Mouse (Mus musculus): ENCODE data around the gene Dnm3. TPM values are rescaled to one million over a fixed set of nuclear protein-coding genes. Genes with fewer than 3 reads are reported as not detected.

Dnm3 gene
- total RNA-seq, 2 experiments from 2014 or later: 107 to 110 TPM

DNA sequence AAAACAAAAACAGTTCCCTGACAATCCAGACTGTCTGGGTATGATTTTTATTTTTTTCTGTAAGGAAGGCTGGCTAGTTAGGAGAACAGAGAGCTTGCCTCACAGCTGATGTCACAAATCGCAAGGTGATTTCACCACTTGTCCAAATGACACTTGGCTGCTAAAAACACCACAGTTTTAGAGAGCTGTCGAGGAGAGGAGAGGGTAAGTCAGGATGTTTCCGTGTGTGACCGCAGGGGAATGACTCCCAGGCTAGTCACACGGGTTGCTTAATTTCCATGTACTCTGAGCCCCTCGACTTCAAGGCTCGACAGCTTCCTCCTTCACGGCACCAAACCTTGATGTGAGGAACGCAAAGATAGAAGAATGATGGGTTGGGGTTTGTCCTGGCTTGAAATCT lies 471.7 kb downstream of the Dnm3 start:
- no peak for DNase-seq
- intact Hi-C loops (cut with DNase I): no loop called here

DNA sequence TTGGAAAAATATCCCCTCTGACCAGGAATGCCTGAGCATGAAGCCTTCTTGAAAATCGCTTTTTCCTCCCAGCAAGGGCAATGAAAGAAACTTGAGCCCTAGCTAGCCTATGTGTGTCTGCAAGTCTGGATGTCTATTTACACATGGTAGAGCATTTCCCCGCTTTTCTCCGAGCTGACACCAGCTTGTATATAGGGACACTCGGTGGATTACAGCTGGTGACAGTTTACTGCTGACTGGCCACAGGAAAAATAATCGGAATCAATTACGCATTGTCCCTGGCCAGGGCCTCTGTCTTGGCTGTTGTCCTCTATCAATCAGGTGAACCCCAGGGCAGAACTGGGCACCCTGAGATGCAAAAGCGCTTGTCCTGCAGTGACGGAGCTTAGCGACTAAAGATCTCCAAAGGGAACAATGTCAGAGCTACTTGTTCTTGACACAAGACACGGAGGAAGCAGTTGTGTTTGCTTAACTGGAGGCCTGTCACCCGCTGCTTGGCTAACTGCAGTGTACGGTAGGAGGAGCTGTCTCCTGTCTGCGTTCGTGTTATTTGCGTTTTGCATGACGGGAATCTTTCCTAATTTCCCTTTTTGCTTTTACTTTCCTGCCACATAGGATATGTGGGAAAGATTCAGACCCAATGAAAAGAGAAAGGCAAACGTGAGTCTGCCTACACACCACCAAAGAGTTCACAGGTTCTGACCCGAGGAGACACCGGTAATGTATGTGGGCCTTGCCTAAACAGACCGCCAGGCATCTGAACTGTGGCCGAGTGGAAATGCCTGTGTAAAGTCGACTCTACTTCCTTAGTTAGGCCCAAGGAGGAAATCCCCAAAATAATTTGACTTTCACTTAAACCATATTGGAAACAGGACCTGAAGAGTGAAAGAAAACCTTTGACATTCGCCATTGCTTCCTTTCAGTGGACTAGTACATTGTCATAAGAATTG lies 472.7 kb downstream of the Dnm3 start:
- intact Hi-C loops (cut with DNase I): no loop called here
- no peak for DNase-seq

DNA sequence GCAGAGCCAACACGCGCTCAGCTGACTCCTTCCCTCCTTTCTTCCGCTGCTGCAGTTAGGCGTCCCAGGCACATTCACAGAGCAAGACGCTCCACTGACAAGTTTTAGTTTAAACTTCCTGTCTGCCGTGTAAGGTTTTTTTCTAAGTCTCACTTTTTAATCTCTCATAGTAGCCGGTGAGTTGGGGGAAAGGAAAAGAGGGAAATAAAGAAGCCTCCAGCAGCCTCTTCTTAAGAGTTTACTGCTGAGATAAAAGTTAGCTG lies 473.4 kb downstream of the Dnm3 start:
- DNase-seq: no peak
- intact Hi-C loops (cut with DNase I): no loop called here

DNA sequence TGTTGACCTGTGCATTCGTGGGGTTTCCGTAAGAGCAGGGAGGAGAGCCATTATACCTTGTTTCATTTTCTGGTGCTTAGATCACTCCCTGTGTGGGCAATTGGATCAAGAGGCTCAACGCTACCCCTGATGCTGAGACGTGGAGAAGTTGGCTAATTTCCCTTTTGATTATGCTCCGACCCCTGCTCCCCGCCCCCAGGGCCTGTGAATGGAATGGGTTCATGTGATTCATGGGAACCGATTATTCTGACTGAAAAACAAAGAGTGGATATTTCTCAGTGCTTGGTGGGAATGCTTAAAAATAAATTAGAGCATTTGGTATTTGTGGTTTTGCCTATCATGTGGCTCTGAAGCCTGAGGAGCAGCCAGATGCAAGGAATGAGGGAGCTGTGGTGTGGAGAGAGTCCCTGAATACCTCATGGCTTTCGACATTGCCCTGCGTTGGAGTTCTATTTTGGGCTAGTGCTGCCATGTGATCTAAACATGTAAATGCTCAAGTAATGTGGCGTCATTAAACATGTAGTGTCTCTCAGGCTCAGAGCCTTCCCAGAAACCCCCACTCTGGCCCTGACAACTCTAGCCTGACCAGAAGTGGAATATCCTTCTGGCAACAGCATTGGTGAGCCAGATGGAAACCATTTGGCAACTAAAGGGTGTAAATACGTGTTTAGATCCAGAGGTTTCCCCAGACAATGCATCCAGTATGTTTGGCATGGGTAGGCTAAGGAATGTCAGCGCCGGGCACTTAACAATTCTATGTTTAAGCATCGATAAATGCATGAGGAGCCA lies 473.9 kb downstream of the Dnm3 start:
- intact Hi-C loops (cut with DNase I): no loop called here
- no peak for DNase-seq

DNA sequence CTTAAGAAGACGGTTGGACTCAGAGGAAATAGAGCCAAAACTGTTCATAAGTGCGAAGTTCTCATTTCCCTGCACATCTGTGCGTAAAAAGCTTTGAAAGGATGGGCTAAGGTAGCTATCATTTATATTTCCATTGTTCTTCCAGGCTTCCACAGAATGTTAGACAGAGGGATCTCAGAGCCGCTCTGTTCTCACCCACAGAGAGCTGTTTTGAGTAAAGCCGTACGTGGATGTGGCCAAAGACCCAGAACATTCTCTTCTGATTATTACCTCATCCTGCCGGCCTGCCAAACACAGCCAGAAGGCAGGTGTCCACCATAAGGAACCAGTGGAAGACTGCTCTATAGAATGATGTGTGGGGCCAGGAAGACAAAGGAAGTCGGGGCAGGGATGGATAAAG lies 476.5 kb downstream of the Dnm3 start:
- intact Hi-C loops (cut with DNase I): loop anchor here (2.0 kb wide), 1 partner anchor 313 kb away; no protein-coding TSS in a partner anchor
- no peak for DNase-seq

DNA sequence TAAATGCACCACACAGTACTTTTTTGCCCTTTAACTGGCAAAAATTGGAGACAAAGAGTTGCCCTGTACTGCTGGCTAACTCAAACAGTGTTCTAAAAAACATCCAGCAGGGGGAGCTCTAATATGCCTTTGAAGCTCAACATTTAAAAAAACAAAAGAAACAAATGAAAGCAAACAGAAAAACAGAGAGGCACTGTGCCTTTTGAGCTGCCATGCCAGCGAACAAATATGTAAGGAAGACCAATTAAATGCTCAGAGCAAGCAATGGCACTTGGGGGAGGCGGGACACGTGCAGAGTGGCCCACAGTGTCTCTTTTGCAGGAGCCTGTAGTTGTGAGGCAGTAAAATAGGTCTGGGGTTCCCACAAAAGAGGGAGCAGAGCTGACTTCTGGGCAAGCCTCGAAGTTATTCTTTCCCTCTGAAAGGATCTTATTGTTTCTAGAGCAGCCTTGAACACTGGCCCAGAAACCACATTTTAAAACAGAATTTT lies 477.9 kb downstream of the Dnm3 start:
- intact Hi-C loops (cut with DNase I): loop anchor here (2.0 kb wide), 1 partner anchor 315 kb away; no protein-coding TSS in a partner anchor

DNA sequence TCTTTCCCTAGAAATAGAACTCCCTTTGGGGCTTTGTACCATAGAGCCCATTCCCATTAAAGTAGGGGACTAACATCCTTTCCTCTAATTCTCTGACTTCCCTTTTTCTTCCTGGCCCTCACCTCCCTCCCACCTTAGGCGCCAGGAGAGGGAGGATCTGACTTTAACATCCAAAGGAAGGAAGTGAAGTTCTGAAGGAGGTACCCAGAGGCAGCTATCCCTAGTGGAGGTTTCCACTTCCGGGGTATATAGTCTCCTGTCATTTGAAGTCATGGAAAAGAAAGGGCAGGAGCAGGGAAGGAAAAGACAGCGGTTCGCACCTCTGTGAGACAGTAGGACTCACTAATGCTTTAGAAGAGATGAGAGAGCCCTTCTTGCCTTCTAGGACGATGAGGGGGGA lies 478.5 kb downstream of the Dnm3 start:
- no peak for DNase-seq
- intact Hi-C loops (cut with DNase I): no loop called here

More for the DNA sequence above, 477.9 kb downstream of the Dnm3 start:
- peak; percentile 66 for DNase-seq

DNA sequence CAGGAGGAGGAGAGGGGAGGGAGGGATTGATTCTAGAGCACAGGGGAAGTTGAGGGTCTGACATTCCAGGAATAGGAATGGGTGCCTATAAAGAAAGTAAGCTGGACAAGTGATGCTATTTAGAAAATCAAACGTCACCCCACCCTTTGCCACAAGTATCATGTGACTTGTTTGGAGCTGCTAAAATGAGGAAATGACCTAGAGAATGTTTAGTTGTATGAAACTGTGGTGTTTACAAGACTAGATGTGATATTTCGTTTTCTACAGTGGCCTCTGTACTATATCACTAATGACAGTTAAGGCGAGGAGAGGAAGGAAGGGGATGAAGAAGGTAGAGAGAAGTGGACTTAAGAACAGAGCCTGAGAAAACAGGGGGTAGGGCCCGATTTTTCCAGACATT lies 479.1 kb downstream of the Dnm3 start:
- intact Hi-C loops (cut with DNase I): no loop called here
- no peak for DNase-seq

DNA sequence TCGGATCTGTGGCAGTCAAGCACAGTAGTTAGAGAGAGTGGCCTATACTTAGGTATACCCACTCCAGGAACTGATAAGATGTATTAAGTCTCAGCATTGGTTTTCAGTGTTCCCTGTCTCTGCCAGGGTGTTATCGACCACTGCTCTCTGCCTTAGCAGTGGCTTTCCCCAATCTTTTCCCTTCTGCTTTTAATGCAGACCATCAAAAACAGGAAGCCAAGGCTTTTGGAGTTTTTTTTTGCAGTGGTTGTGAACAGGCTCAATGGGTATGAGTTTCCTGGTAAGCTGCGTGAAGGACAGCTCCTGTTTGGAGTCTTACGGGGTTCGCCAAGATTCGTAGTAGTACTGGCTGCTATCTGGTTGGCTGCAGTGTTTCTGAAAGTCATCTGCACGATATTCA lies 485.4 kb downstream of the Dnm3 start:
- no peak for DNase-seq
- intact Hi-C loops (cut with DNase I): no loop called here

DNA sequence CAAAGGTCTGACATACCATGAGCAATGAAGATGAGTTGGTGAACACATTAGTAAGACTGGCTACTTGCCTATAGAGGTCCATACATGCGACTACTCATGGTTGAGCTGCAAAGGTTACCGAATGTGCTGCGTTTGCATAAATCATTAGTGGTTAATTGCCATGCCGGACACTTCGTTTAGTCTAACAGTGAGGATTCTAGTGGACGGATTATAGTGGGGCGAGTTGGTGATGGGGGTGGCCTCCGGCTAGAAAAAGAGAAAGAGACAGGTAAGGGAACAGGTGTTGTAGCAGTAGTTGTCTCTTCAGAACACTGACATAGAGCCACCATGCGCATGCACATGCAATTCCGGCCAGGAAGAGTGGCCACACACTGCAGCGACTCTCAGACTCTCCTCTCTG lies 486.0 kb downstream of the Dnm3 start:
- no peak for DNase-seq
- intact Hi-C loops (cut with DNase I): no loop called here

DNA sequence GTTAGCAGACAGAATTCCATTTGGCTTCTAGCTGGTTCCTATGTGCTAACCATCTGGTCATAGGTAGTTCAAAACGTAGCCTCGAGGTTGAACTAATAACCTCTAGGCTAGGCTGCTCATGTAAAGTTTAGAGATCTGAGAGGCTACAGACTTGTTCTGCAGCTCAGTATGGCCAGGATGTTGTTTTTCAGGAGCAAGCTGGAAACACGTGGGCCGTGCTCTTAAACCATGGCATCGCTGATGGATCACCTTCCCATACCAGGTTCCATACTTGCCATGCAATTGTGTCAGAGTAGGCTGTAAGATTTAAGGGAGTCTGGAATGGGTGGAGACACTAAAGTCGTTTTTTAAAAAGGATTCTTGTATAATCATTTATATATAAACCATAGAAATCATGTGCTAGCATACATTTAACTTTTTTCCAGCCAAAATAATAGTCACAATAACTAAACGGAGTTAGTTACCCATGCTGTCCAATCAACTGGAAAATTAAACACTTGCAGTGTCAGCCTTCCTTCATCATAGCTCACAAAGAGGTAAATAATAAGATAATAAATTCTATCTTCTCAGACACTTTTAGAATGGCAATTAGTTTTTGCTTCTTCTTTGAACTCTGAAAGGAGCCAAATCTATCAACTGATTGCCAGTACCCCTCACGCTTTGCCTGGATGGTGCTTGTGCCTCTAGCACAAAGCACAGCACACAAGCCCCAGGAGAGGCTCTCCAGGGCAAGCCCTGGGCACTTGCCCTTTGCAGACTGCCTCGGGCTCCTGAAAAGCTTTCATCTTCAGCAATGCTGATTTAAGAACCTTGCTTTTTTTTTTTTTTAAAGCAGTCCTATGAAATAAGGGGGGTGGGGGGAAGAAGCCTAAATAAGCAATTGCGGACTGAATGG lies 486.9 kb downstream of the Dnm3 start:
- no peak for DNase-seq
- intact Hi-C loops (cut with DNase I): no loop called here

DNA sequence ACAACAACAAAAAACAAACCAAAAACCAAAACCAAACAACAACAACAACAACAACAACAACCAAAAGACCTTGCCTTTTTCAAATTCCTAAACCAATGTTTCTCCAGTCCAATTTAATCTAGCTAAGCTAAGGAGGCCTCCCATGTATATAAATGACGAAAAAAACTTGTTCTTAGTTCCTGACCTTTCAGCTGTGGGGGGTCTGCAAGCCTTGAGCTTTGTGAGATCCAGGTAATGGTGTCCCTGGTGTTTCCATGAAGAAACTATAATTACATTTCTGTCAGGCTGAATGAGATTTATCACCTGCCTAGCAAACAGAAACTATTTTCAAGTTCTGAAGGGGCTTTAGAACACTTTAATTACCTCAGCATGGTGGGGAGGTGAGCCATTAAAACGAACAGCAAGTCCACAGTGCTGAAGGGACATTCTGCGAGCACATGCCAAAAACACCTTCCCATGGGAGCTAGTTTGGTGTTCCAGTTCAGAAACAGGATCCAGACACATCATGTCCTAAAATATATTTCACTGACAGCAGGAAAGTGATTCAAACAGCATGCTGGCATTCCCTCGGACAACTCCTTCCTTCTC lies 493.8 kb downstream of the Dnm3 start:
- intact Hi-C loops (cut with DNase I): no loop called here
- DNase-seq: no peak

DNA sequence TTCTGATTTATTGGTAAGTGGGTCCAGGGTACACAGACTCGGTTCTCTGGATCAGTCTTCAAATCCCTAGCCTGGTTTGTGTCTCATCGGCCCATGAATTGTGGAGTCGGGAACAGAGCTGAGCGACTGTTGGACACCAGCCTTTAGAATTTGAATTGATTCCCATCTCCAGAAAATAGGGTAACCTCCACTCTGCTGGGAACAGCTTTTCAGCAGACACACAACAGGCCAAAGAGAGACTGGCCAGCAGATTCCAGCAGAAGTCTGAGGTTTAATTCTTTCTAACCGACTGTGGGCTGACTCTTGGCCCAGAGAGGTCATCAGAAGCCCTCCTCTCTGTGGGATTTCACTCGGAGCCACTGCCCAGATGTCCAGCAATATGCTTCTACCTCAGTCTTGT lies 494.4 kb downstream of the Dnm3 start:
- intact Hi-C loops (cut with DNase I): no loop called here
- no peak for DNase-seq

DNA sequence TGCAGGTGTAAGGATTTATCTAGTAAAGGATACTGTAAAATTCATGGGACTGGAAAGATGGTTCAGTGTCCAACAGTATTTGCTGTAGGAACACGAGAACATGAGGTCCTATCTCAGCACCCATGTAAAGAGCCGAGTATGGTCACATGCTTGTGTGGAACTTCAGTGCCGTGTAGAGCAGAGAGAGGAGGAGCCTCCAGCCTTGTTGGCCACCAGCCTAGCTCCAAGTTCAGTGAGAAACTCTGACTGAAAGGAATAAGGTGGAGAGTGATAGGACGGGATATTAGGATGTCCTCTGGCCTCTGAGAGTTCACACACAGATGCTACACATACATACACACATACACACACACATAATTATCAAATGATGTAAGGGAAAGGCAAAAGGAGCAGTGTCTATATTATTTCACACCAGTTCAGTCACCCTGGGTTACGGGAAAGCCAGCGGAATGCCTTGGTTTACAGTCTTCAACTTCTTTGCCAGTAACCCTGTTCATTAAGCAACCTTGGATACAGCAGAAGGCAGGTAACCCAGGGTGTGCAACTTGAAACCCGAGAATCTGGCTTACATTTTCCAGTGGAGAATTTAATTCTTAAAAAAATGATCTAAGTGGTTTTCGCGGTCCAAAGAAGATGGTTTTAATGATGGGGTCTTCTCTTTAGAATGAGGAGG lies 497.1 kb downstream of the Dnm3 start:
- no peak for DNase-seq
- intact Hi-C loops (cut with DNase I): no loop called here

DNA sequence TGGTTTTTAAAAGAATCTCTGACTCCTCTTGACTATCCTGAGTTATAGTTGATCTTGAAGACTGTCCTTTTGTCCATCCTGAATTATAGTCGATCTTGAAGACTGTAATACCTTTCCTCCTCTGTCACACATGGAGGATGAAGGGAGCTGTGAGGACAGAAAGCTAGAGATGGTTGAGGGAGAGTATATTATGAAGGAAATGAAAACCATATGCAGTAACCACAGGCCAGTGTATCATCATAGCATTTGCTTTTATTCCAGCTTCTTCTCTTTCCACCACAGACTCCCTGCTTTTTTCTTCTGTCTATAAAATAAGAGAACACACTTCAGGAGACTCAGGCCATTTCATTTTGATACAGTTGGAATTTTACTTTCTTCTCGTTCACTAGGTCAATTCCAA lies 497.8 kb downstream of the Dnm3 start:
- intact Hi-C loops (cut with DNase I): no loop called here
- no peak for DNase-seq

DNA sequence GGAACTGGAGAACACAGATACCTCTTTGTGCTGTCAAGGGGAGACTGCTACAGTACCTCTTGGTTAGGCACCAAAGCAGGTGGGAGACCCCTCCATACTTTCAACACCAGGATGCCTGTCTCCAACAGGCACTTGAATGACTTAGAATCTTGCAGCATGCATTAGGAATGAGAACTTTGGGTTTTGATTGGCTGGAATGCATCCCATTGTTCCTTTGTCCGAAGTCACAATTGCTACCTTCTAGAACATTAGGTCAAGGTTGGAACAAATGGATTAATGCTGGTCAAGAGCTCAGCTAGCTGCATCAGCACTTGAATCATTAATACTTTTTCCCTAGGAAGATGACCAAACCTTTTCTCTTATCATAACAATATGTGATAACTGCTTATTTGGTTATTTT lies 498.3 kb downstream of the Dnm3 start, which contains the start of gene 4930558K02Rik:
TSS of gene 4930558K02Rik (minus strand) at position 101 of the 400 bp plus-strand sequence.
- no peak for DNase-seq
- intact Hi-C loops (cut with DNase I): no loop called here

DNA sequence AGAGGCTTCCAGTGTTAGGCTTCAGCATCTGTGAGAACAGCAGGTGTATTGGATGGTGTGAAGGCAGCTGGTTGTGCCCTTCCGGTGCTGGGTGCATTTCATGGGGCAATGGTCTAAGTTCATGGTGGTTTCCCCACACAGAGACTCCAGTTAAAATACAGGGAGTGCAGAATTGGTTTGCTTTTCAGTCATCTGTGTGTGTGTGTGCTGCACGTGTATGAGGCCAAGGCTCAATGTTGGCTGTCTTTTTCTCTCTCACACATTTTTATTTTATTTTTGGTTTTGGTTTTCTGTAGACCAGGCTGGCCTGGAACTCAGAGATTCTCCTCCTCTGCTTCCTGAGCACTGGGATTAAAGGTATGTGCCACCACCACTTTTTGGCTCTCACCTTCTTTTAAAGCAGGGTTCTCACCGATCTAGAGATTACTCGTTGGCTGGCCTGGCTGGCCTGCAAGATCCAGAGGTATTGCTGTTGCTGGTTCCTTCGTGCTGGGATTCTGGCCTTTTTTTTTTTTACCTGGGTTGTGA lies 499.6 kb downstream of the Dnm3 start:
- no peak for DNase-seq
- intact Hi-C loops (cut with DNase I): no loop called here

DNA sequence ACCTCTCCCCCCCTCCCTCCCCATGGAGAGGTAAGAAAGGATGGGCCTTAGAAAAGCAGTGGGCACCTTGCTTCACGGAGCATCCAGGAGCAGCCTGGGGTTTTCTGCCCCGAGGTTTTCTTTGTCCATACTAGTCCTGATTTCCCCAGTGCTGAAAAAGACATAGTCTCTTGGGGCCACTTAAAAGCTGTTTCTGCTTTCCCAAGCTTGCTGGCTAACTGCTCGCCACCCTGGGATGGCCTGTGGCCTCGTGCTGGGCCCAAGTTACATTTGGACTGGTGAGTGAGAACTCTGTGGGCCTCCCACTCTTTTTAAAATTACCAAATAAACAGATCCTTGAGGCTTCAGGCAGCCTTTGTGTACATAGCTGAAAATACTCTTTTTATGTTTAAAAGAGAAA lies 500.5 kb downstream of the Dnm3 start:
- intact Hi-C loops (cut with DNase I): no loop called here
- DNase-seq: no peak
